Mouse (Mus musculus) kidney, adult 18-20 months (tissue): ENCODE results near the gene B3galt5.

Experiments used
- DNase-seq: peaks from one replicate; pipeline ENCODE4 v3.0.0; 2021

Gene B3galt5

DNA sequence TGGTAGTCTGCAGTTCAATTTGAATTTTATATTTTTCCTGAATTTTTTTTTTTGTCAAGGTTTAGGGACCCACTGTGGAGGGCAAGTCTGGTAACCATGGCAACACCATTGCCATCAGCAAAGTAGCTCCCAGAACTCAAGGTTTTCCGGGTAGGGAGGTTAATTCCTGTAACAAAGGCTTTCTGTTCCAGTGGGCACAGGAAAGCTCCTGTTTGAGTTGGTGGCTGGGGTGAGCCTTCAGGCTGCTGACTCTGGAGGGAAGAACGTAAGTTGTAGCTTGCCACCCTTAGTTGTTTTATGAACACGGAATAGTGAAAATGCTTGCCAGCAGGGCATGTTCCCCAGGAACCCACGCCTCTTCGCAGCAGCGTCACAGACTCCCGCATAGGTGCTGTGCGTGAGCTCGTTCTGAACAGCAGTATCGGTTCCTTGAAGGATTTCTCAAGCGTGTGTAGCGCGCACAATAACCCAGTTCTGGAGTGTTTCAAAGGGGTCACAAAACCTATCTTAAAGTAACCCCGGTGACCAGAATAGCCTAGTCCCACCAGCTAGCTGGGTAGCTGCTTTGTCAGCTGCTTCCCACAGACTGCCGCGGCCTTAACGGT is at the start of gene B3galt5:
Gene B3galt5 (plus strand): TSS at position 436 of the 605 bp plus-strand sequence.
- no peak for DNase-seq

DNA sequence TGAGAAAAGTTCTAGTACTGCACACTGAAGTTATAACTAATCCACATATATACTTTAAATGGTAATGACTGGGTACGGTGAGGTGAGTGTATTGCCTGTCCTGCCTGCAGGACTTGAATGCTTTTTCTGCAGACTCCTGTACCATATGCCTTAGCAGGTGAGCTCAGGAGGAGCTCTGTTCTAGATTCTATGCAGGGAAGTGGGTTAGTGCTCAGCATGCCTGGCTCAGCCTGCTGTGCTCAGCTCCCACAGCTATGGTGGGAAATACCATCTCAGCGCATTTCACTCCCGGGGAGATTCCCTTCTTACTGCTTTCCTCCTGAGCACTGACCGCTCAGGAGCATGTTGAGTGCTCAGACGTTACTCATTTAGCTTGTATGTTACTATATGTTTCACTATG is 48.0 kb upstream of the B3galt5 start:
- DNase-seq = no peak

DNA sequence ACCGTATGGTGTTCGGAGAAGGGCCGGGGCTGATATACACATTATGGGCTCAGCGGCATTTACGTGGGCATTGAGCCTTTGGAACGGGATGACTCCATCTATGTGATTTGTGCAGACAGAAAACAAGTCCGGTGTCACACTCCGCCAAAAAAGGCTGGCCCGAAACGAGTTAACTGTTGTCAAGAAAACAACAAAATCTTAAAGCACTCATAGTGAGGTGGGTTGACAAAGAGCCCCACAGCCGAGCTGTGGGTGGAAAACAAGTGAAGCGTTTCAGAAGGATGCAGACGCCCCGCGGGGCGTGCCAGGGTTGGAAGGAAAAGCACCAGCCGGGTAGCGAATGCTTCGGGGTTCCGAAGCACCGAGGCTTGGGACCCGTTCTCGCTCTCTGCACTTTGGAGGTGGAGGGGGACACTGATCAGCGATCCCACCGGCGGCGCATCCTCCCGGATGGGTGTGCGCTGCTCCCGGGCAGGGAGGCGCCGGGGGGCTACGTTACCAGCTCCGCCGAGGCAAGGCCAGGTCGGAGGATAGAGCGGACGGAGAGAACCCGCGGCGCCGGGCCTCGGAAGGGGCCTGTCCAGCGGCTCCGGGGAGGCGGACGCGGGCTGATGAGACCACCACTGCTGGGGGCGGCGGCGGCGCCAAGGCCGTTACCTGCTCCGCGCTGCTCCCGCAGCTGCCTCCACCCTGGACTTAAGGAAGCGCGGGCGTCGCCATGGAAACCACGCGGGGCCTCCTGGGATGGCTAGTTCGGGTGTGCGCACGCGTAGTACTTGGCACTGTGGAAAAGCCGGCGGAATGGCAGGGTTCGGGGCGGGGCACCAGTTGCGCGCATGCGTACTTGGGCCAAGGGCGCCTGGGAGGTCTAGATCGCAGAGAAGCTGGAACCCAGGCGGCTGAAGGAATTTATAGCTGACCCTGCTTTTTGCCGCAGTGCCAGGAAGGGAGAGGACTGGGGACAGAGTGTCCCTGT is 43.8 kb upstream of the B3galt5 start, which contains the start of gene Lca5l:
Gene Lca5l (minus strand): TSS at position 741 of the 976 bp plus-strand sequence.
- peak; percentile 99 for DNase-seq

DNA sequence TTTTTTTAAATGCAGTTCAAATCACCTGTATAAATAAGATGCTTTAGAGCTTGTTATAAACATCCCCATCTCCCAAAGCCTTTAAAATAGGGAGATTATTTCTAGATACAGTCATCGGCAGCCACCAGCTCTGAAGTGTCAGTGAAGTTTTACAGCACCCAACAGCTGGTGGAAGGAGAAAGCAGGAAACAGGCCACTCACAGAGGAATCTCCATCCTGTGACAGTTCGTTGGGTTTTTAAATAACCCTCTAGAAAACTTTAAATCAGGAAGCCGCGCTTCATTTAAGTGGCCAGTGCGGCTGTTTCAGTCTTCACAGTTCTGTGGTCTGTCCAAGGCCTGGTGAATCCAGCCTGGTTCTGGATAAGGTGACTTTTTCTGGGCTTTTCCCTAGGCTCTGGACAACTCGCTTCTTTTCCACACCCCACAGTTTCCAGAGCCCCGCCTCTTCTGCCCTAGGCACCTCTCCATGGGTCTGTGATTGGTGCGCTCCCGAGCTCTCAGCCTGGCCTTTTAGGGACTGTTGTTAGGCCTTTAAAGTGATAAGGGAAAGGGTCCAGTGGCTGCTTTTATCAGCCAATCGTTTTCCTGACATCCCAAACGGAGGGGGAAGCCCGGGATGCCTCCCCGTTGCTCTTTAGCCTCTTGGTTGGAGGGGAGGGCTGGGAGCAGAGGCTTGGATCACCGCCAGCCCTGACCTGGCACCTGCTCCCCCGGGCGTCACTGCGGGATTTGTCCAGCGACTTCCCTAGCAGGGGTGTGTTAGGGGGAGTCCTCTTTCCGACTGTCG is 35.5 kb upstream of the B3galt5 start, which contains the start of gene Sh3bgr:
Gene Sh3bgr (plus strand): TSS at position 538 of the 789 bp plus-strand sequence.
- DNase-seq = peak; percentile 80

DNA sequence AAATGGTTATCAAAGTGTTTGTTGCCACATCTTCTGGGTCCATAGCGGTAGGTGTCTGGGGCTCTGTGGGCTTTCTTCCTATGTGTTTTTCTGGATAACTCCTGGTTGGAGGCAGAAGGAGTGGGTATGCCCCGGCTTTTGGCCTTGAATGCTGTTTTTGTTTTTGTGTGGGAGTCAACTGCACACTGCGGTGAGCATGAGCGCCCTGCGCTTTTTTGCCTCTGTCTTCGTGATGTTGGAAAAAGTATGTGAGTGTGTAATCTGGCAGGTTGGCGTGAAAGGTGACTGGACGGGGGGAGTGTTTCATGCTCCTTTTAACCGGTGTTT is 34.9 kb upstream of the B3galt5 start:
- DNase-seq = no peak

DNA sequence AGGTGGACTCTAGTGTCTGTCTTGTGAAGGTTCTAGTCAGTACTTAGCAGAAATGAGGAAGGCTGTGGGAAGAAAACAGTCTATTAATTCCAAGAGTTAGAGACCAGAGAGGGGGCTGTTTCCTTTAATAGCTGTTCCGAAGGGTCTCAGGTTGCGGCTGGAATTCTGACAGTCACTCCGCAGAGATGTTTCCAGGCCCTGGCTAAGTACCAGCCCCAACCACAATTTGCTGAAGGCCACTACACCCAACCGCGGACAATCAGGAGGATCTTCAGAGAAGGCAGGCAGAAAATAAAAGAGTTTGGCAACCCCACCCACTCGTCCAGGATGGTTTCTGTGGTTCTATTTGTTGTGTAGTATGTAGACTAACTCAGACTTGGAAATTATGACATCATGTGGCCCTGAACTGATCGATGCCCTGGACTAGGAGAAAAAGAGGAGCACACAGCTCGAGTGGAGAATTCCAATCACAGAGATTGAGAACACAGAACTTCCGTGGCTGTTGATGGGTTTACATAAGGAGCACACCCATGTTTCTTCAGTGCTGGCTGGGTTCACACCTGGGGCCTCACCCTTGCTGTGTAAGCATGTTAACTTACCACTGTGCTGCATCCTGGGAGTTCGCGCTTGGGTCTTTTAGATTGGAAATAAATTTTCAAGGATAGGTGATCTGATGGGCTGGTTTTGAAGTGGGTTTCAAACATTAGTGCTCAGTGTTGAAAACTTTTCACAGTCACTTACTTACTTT is 33.9 kb upstream of the B3galt5 start:
- DNase-seq = no peak

DNA sequence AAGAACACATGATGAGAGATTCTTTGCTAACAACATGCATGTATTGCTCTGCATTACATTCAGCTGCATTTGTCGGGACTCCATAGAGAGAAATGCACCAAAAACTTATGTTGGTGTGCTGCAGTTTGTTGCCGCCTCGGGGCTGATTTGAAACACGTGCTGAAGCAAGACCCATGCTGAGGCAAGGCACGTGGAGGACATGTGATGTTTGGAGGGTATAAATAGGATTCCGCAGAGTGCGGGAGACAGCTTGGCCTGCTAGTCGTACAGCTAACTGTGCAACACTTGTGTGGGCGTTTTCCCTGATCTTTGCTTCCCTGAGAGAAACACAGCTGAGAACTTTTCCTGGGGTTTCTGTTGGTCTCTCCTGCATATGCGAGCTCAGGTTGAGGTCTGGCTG is 25.8 kb upstream of the B3galt5 start:
- DNase-seq = no peak

DNA sequence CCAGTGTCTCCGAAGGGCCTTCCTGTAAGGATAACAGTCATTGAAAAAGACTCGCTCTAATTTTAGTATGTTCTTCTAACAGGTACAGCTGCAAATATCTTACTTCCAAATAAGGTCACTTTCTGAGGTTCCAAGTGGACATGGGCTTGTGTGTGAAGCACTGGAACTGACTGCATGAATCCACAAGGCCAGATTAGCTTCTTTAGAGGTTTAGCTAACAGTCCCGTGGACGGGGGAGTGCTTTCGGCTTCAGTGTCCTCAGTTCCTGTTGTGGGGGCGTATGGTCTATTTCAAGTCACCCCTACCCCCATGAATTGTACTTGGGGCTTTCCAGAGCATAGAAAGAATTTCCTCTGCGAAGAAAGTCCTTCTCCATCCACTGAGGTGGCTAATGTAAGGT is 24.7 kb upstream of the B3galt5 start:
- DNase-seq = no peak

DNA sequence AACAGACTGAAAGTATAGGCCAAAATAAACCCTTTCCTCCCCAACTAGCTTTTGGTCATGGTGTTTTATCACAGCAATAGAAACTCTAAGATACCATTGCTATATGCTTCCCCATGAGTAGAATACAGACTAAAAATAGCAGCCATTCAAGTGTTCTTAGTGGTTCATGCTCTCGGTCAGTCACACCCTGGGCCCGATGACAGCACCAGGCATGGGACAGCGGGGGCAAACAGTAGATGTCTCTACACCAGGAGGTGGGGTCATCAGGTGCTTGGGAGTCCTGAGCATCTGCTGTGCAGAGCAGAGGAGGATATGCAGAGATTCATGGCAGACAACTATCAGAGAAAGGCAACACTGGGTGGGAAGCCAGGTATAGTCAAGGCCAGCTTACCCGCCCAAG is 22.6 kb upstream of the B3galt5 start:
- no peak for DNase-seq

DNA sequence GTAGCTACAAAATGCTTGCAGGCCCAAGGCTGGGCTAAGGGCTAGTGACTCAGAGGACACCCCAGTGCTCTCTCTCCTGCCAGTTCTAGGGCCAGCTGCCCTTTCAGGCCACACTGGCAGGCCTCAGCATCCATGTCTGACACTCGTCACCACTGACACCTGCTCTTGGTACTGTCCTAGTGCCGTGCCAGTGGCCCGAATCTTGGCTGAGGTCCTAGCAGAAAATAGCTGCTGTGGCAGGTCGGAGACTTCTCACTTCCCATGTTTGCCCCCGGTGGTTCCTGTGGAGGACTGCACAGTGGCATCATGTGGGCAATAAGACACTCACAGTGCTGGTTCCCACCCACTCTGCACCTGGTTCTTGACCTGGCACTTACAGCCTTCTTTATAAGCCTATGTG is 14.1 kb upstream of the B3galt5 start:
- no peak for DNase-seq

DNA sequence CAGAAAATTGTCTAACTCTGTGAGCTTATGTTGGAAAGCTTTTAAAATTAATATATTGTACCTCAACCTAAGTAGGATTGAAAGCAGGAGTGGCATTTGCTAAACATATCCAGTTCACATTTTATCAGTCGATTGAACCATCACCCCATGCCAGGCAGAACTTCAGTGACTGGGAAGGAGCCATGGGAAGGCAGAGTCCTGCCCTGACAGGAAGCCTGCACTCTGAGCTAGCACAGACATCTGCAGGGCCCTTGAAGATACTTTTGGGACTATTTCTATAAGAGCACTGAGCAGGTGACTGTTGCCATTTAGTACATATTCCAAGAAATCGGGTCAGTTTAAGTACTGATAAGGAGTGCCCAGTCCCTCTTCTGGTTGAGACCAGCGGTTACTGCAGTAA is 13.6 kb upstream of the B3galt5 start:
- no peak for DNase-seq

DNA sequence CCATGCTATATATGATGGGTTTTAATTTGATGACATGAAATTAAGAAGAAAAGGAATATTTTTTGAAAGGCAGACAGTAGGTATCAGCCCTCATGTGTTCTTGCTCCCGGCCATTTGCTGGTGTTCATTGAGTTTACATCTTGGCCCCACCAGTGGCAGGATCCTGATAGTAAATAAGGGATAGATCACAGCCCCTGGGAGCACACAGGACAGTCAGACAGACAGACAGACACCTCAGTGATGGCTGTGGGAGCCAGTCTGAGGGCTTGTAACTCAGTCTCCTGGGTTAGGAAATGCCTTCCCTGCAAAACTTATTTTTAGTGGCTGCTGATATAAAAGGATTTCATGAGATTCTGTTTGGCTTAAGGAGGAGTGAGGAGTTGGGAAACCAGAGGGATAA is 13.1 kb upstream of the B3galt5 start:
- DNase-seq = no peak

DNA sequence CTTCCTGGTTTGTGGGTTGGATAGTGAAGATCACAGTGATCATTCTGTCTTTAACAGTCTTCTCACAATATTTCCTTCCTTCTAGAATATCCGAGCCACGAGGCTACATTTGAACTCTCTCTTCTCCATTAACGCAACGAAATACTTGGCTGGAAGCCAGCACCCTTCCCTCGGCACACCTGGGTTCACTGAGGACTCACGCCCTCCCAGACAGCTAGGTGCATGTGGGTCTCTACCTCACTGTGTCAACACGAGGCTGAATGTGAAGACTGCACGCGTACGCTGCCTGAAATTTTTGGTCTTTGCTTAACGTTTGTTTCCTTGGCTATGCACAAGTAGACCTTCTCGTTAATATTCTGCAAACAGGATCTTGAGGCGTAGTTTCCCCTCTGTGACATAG is 7.2 kb upstream of the B3galt5 start:
- DNase-seq = no peak

DNA sequence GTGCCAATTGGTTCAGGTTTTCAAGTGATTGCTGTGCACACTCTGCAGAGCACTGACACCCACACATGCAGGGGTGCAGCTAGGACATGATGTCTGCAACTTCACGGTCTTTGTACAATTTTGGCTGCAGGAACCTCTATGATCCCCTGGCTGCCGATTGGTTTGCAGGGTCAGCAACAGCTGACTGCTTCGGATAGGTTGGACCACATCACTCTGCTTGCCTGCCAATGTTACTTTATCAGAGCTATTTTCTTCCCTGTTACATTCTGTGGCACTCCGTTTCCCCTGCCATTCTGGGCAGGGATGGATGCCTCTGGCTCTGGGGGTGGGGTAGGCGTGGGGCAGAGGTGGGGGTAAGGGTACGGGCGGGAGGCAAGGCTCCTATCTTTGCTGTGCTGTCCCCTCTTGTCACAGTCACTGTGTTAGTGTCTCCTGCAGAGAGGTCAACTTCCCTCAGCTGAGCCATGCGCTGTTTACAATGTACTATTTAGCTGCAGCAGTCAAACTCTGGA is 6.5 kb upstream of the B3galt5 start:
- DNase-seq = no peak

DNA sequence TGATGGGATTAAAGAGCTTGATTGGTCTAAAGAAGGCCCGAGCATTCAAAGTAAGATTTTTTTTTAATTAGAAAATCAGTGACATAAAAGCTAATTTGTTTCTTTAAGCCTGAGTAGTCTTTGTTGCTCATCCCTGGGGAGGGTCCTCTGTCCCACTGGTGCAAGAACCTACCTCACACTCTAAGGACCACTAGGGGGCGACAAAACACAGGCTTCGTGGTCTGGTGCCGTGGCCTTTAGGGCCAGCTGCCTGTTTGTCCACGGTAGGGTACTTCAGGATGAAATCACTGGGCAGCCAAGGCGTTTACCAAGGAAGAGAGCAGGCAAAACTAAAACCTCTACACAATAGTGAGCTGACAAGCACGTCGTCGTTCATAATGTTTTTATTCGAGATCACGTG is 5.2 kb upstream of the B3galt5 start:
- peak; percentile 73 for DNase-seq

DNA sequence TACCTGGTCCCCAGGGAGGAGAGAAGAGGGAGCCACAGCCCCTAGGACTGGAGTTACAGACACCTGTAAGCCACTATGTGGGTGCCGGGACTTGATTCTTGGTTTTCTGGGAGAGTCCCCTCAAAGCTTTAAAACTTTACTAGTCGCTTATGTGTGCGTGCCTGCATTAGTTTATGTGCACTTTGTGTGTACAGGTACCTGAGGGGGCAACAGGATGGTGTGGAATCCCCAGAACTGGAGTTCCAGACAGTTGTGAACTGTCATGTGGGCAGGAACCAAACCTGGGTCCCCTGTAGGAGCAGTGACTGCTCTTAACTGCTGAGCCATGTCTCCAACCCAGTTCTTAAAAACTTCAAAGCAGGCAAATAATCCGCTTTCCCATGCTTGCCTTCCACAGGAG is 4.3 kb upstream of the B3galt5 start:
- no peak for DNase-seq

DNA sequence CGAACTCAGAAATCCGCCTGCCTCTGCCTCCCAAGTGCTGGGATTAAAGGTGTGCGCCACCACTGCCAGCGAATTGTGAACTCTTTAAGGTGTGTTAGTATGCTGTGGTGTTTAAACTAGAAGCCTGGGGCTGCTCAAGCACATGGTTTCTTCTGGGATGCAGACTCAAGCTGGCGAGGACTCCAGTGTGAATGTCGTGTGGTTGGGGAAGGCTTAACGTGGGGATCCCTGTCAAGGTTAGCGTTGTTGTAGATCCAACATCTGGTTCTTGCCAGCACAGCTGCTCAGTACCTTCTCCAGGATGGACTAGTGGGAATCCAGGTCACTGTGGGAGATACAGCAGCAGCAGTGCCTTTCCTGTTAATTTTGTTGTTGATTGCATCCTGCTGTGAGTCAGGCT is 3.6 kb upstream of the B3galt5 start:
- no peak for DNase-seq

DNA sequence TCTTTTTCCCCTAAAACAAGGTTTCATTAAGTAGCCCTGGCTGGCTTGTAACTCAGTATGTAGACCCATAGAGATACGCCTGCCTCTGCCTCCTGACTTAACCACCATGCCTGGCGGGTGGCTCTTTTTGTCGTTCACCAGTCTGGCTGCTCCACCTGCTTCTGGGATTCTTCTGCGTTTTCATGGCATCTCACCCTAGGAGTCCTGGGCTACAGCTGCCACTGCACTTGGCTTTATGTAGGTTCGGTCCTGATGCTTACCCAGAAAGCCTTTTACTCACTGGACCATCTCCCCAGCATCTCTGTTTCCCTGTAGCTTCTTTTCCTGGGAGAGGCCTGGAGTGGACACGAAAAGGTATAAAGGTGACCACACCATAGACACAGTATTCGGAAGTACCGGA is 1.6 kb upstream of the B3galt5 start:
- no peak for DNase-seq

DNA sequence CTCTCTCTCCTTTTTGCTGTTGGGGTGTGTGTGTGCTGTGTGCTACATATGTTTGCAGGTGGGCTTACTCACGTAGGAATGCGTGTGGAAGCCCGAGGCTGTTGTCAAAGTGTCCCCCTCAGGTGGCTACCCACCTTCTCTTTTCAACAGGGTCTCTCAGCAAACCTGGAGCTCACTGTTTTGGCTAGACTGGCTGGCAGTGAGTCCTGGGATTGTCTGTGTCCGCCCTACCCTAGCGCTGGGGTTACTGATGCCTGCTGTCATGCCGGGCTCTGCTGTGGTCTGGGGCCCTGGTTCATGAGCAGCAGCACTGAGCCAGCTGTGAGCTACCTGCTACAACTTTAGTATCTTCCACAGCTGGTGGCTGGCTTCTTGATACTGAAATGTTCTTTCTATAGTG is 8.9 kb downstream of the B3galt5 start:
- DNase-seq = no peak

DNA sequence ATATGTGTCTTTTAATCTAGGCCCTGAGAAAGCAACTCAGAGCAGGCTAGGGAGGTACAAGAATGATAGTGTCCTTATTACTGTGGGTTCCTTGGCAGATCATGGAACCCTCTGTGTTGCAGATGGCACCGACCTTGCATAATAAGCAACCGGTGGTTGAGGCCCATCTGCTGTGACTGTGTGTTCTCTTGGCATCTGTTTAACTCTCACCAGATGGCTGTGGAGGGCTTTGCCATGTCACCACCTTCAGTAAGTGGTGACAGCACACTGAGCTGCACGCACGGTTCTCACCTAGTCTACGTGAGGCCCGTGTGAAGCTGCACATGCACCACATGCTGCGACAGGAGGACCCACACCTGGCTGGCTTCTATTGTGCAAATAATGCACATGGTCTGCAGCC is 14.0 kb downstream of the B3galt5 start:
- DNase-seq = no peak

DNA sequence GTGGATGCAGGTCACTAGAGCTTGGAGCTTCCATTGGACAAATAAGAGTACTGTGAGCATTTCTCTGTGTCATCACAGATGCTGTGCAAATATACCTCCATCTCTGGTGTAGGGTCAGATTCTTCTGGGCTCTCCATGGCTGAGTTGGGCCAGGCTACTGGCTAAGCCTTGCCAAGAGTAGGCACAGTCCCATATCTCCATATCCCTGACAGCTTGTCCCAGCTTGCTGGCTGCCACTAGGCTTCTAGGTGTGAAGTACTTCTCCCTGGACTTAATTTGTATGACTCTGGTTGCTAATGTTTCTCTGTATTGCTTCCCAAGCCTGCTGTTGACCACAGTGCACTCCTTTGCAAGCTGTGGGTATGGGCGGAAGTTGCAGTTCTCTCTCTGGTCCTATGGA is 16.5 kb downstream of the B3galt5 start:
- DNase-seq = no peak

DNA sequence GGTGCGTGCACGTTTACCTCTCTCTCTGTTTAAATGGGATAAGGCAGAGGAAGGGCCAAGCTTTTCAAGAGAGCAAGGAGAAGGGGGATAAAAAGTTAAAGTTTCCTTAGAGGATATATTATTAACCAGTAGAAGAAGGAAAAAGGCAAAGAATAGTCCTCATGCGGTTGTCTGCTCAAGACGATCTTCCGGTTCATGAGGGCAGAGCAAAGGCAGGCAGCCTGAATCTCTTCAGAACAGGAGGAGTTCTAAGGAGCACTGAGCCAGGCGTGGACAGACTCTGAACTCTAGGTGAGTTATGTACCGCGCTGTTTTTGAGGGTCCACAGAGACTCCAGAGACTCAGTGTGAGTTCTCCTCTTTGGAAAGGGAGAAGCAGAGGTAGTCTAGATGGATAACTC is 22.8 kb downstream of the B3galt5 start:
- peak; percentile 37 for DNase-seq

DNA sequence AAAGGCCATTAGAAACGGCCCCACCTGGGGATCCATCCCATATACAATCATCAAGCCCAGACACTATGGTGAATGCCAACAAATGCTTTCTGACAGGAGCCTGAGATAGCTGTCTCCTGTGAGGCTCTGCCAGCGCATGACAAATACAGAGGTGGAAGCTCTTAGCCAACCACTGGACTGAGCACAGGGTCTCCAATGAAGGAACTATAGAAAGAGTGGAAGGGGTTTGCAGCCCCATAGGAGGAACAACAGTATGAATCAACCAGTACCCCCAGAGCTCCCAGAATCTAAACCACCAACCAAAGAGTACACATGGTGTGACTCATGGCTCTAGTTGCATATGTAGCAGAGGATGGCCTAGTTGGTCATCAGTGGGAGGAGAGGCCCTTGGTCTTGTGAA is 36.1 kb downstream of the B3galt5 start:
- DNase-seq = no peak
